Mouse (Mus musculus) myocyte (in vitro differentiated cells): ENCODE measurements around the gene Fam216a. TPM values are rescaled to one million over a fixed set of nuclear protein-coding genes. Genes with fewer than 3 reads are reported as not detected.

Experiments used
- H3K27me3 ChIP-seq: one replicate; pipeline ENCODE4 v1.6.1; 2011; ENCODE audit not compliant: control insufficient read depth, insufficient read depth, insufficient read length
- H3K36me3 ChIP-seq: one replicate; pipeline ENCODE4 v1.6.1; 2011; ENCODE audit not compliant: control insufficient read depth, insufficient read depth
- H3K4me2 ChIP-seq: one replicate; pipeline ENCODE4 v1.6.1; 2011; ENCODE audit warnings: low read depth, control low read depth
- H3K4me3 ChIP-seq: one replicate; pipeline ENCODE4 v1.5.1; 2011; ENCODE audit warnings: mild to moderate bottlenecking, control low read depth, moderate library complexity
- H3K79me2 ChIP-seq: one replicate; pipeline ENCODE4 v1.6.1; 2011; ENCODE audit not compliant: control insufficient read depth, insufficient read depth
- H3ac ChIP-seq: one replicate; pipeline ENCODE4 v1.6.1; 2011; ENCODE audit not compliant: control insufficient read depth, insufficient read length
- CEBPB ChIP-seq: IDR thresholded peaks from 2 replicates; pipeline ENCODE4 v1.6.1; 2011; ENCODE audit warnings: mild to moderate bottlenecking, moderate library complexity; ENCODE audit not compliant: poor library complexity, insufficient read depth, severe bottlenecking
- E2F4 ChIP-seq: IDR thresholded peaks from one replicate; pipeline ENCODE4 v1.6.1; 2011; ENCODE audit warnings: mild to moderate bottlenecking, control low read depth, moderate library complexity; ENCODE audit not compliant: insufficient read depth
- MAX ChIP-seq: IDR thresholded peaks from one replicate; pipeline ENCODE4 v1.6.1; 2011; ENCODE audit warnings: low read depth, mild to moderate bottlenecking, control low read depth
- MYOD1 ChIP-seq, 3 experiments: IDR thresholded peaks; one replicate each; pipeline ENCODE4 v1.6.1; 2011; ENCODE audit warnings: control low read depth in 2 of 3, low read depth in 2 of 3, mild to moderate bottlenecking in 2 of 3, moderate library complexity in 1 of 3; ENCODE audit not compliant: insufficient read length in 2 of 3, control insufficient read depth in 1 of 3
- MYOG ChIP-seq, 3 experiments: IDR thresholded peaks; one replicate each; pipeline ENCODE4 v1.6.1; 2011; ENCODE audit warnings: control low read depth in 2 of 3, low read depth in 2 of 3, mild to moderate bottlenecking in 2 of 3; ENCODE audit not compliant: insufficient read length in 2 of 3, control insufficient read depth in 1 of 3, insufficient read depth in 1 of 3
- POLR2A ChIP-seq: IDR thresholded peaks from one replicate; pipeline ENCODE4 v1.6.1; 2011; ENCODE audit warnings: low read depth, mild to moderate bottlenecking, control low read depth, moderate library complexity; ENCODE audit not compliant: insufficient read length
- POLR2AphosphoS2 ChIP-seq: IDR thresholded peaks from one replicate; pipeline ENCODE4 v1.6.1; 2011; ENCODE audit warnings: low read depth, control low read depth; ENCODE audit not compliant: insufficient read length
- REST ChIP-seq: IDR thresholded peaks from one replicate; pipeline ENCODE4 v1.6.1; 2011; ENCODE audit warnings: mild to moderate bottlenecking, control low read depth, moderate library complexity; ENCODE audit not compliant: insufficient read depth, insufficient read length
- SRF ChIP-seq: IDR thresholded peaks from one replicate; pipeline ENCODE4 v1.6.1; 2011; ENCODE audit warnings: low read depth; ENCODE audit not compliant: control insufficient read depth, insufficient read length
- TCF12 ChIP-seq: IDR thresholded peaks from one replicate; pipeline ENCODE4 v1.6.1; 2011; ENCODE audit warnings: mild to moderate bottlenecking, control low read depth; ENCODE audit not compliant: poor library complexity, insufficient read depth, severe bottlenecking
- TCF3 ChIP-seq: IDR thresholded peaks from one replicate; pipeline ENCODE4 v1.6.1; 2011; ENCODE audit warnings: low read depth, control low read depth; ENCODE audit not compliant: insufficient read length
- USF1 ChIP-seq: IDR thresholded peaks from one replicate; pipeline ENCODE4 v1.6.1; 2011; ENCODE audit warnings: low read depth, mild to moderate bottlenecking, control low read depth, moderate library complexity
- polyA plus RNA-seq: library from polyadenylated mRNA; unstranded; fragments of >200 nt; fragmentation: generic; extraction: Trizol; gene quantifications from one replicate; pipeline ENCODE4 v1.2.1, GENCODE M21; 2012; ENCODE audit warnings: missing spikeins

Fam216a gene
- polyA plus RNA-seq, 1 experiment: 27.7 TPM

GRCm38 (mm10) chr5:122402160-122402559 lies 30.0 kb upstream of the Fam216a start:
- no peak for TF ChIP-seq REST
- TF ChIP-seq POLR2AphosphoS2: no peak
- TF ChIP-seq TCF12: no peak
- no peak for TF ChIP-seq E2F4
- TF ChIP-seq MYOD1 (IDR thresholded peaks at IDR 0.05; ENCODE audit: control insufficient read depth in 1 of 3, insufficient read length in 2 of 3, low read depth in 2 of 3): no peak
- TF ChIP-seq USF1: no peak
- no peaks in the 10 kb centered on the region for H3K79me2 ChIP-seq
- no peaks in the 10 kb centered on the region for H3K27me3 ChIP-seq
- peaks cover 21% of the 10 kb centered on the region for H3K36me3 ChIP-seq
- H3K4me2 ChIP-seq: no peak overlapping the region
- no peak overlapping the region for H3ac ChIP-seq
- no peak overlapping the region for H3K4me3 ChIP-seq

GRCm38 (mm10) chr5:122401303-122401640 lies 29.1 kb upstream of the Fam216a start:
- no peak overlapping the region for H3K4me3 ChIP-seq
- no peaks in the 10 kb centered on the region for H3K27me3 ChIP-seq
- TF ChIP-seq CEBPB (no peak), SRF (no peak), POLR2AphosphoS2 (no peak), MYOG (IDR thresholded peaks at IDR 0.05; ENCODE audit: control insufficient read depth in 1 of 3, insufficient read depth in 1 of 3, insufficient read length in 2 of 3, low read depth in 2 of 3) (no peak), MYOD1 (IDR thresholded peaks at IDR 0.05; ENCODE audit: control insufficient read depth in 1 of 3, insufficient read length in 2 of 3, low read depth in 2 of 3) (no peak), MAX (no peak), E2F4 (no peak), USF1 (no peak), POLR2A (no peak), REST (no peak), TCF3 (no peak), TCF12 (no peak)
- H3K4me2 ChIP-seq: no peak overlapping the region
- H3K79me2 ChIP-seq: no peaks in the 10 kb centered on the region
- peaks cover 21% of the 10 kb centered on the region for H3K36me3 ChIP-seq
- no peak overlapping the region for H3ac ChIP-seq

GRCm38 (mm10) chr5:122400628-122401302 lies 28.6 kb upstream of the Fam216a start:
- H3K27me3 ChIP-seq: no peaks in the 10 kb centered on the region
- no peak overlapping the region for H3K4me2 ChIP-seq
- no peak for TF ChIP-seq TCF3
- no peak for TF ChIP-seq MAX
- no peak for TF ChIP-seq SRF
- no peak overlapping the region for H3K4me3 ChIP-seq
- no peaks in the 10 kb centered on the region for H3K79me2 ChIP-seq
- peaks cover 18% of the 10 kb centered on the region for H3K36me3 ChIP-seq
- H3ac ChIP-seq: no peak overlapping the region

- H3K79me2 ChIP-seq: no peaks in the 10 kb centered on the region
- TF ChIP-seq TCF12 (no peak), TCF3 (no peak), POLR2A (no peak), MYOD1 (IDR thresholded peaks at IDR 0.05; ENCODE audit: control insufficient read depth in 1 of 3, insufficient read length in 2 of 3, low read depth in 2 of 3) (no peak), MYOG (IDR thresholded peaks at IDR 0.05; ENCODE audit: control insufficient read depth in 1 of 3, insufficient read depth in 1 of 3, insufficient read length in 2 of 3, low read depth in 2 of 3) (no peak), POLR2AphosphoS2 (no peak), USF1 (no peak)
- no peaks in the 10 kb centered on the region for H3K27me3 ChIP-seq
- H3K4me2 ChIP-seq: no peak overlapping the region
- H3K4me3 ChIP-seq: no peak overlapping the region
- peaks cover 18% of the 10 kb centered on the region for H3K36me3 ChIP-seq
- no peak overlapping the region for H3ac ChIP-seq
These were observed 27.7 kb upstream of the Fam216a start for GRCm38 (mm10) chr5:122399871-122400270.

GRCm38 (mm10) chr5:122397495-122397894 lies 25.3 kb upstream of the Fam216a start:
- H3K79me2 ChIP-seq: peaks cover 13% of the 10 kb centered on the region
- TF ChIP-seq POLR2A: no peak
- no peak for TF ChIP-seq CEBPB
- no peak for TF ChIP-seq SRF
- no peak for TF ChIP-seq E2F4
- H3K27me3 ChIP-seq: no peaks in the 10 kb centered on the region
- H3K4me2 ChIP-seq: no peak overlapping the region
- no peak overlapping the region for H3K4me3 ChIP-seq
- peaks cover 10% of the 10 kb centered on the region for H3K36me3 ChIP-seq
- no peak overlapping the region for H3ac ChIP-seq

GRCm38 (mm10) chr5:122396791-122397190 lies 24.6 kb upstream of the Fam216a start:
- TF ChIP-seq POLR2A: no peak
- TF ChIP-seq SRF: no peak
- no peaks in the 10 kb centered on the region for H3K27me3 ChIP-seq
- H3K79me2 ChIP-seq: peaks cover 18% of the 10 kb centered on the region
- no peak overlapping the region for H3K4me3 ChIP-seq
- H3K4me2 ChIP-seq: no peak overlapping the region
- no peak overlapping the region for H3ac ChIP-seq
- peaks cover 10% of the 10 kb centered on the region for H3K36me3 ChIP-seq
